Mouse (Mus musculus) C2C12 (cell line): ENCODE results near the gene Prr19.

Experiments
- CEBPB ChIP-seq: IDR thresholded peaks from one replicate; pipeline ENCODE4 v1.6.1; 2011; ENCODE audit warnings: low read depth, mild to moderate bottlenecking, control low read depth, moderate library complexity
- CTCF ChIP-seq: IDR thresholded peaks from one replicate; pipeline ENCODE4 v1.5.1; 2011; ENCODE audit not compliant: control insufficient read depth, insufficient read depth, insufficient read length
- MYOD1 ChIP-seq: IDR thresholded peaks from one replicate; pipeline ENCODE4 v1.6.1; 2011; ENCODE audit warnings: low read depth; ENCODE audit not compliant: control insufficient read depth, insufficient read length
- MYOG ChIP-seq: IDR thresholded peaks from one replicate; pipeline ENCODE4 v1.6.1; 2011; ENCODE audit not compliant: control insufficient read depth, insufficient read length; ENCODE audit errors: extremely low read depth
- USF1 ChIP-seq: IDR thresholded peaks from one replicate; pipeline ENCODE4 v1.6.1; 2011; ENCODE audit warnings: low read depth, mild to moderate bottlenecking, control low read depth, moderate library complexity

- TF ChIP-seq CTCF (no peak), MYOG (no peak), CEBPB (no peak), USF1 (no peak), MYOD1 (no peak)
These were observed 1.9 kb downstream of the Prr19 start for GRCm38 (mm10) chr7:25303003-25303684.
